Mouse (Mus musculus): Measurements from ENCODE around the gene Ifna16.
A peak's percentile ranks its signal among the peaks of the same experiment; 100 is the strongest.

The Ifna16 gene

DNA sequence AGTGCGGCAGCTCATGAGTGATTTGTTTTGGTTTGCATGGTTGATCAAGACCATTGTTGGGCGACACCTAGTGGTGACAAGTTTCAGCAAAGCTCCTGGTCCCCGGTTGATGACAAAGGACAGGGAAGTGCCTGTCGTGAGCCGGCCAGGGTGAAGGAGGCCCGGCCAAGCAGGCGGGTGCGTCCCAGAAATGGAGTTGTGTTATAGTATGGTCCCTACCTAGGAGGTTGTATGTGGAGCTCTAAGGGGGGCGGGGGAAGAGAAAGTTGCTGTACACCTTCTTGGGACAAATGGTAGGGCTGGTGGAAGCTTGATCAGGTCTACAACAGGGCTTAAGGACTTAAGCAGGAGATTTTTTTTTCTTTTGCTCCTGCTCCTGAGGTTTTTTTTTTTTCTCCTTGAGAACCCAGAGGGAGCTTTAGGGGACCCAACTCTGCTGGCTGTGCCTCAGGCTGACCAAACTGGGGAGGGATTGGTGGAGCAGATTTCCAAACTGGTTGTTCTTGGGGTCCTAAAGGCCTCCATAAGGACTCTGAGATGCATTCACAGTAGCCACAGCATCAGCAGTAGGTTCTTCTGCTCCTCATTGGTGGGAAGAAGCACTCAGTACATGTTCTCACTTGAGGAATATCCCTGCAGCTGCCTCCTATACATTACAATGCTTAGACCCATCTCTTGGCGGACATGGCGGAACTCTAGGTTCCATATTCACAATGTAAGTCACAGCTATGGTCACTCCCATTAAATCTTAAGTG, 35.5 kb downstream of the Ifna16 start:
- DNase-seq = peak; percentile 84

- no peak for DNase-seq
These were observed 36.0 kb downstream of the Ifna16 start for GRCm38 (mm10) chr4:88640704-88641076.

GRCm38 (mm10) chr4:88634311-88634710, 42.4 kb downstream of the Ifna16 start, which contains the start of gene C87499:
Gene C87499 (minus strand): TSS chr4:88634411.
- DNase-seq = no peak

Measured in cerebellum, adult 11 months (tissue).